In the genomic region with DNA sequence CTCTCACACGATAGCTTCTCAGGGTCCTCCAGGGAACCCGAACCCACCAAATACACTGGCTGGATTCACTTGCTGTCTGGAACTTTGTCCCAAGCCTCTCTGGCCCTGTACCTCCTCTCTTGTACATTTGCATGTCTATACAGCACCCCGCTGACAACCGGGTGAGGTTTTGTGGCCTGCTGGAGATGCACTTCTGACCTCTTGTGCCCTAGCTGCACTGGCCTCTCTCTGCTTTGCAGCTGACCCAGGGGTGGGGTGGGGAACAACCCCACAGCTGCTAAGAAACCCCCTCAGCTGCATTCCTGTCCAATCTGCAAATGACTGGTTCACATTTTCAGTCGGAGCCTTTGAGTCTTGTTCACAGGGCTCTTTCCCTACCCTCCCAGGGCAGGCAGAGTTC, we compare ENCODE assay signal across 29 mouse cellular contexts. TPM values are rescaled to one million over a fixed set of nuclear protein-coding genes. Genes with fewer than 3 reads are reported as not detected.
DNase-seq lines count a peak whose midpoint lies in the region; ATAC-seq lines count a peak whose summit lies in the region.
"Had no signal": no experiment of that assay in that cellular context is flagged by ENCODE, and none has a peak within 500 bp of the region (broad histone marks: within the 10 kb centered on the region; RNA-seq: fewer than 3 reads in every experiment).

No protein-coding gene starts in this region.

- peak; percentile 28 for DNase-seq in embryo, embryonic 10 days (ENCODE audit: low spot score)
- DNase-seq in embryo, embryonic 10.5 days (ENCODE audit: low spot score), result no peak
- DNase-seq in R1 (ENCODE audit: low read depth, low spot score), result peak; percentile 97
- DNase-seq in lung, postnatal 10 days, result no peak
- DNase-seq: adrenal gland, postnatal 25 days; B cell, adult 2 months; cerebellum, adult 18-20 months; cerebellum, adult 9-11 months; cerebellum, postnatal 36 days; embryo, embryonic 11 days; gastrocnemius, postnatal 36 days; heart, adult 11 months; heart, postnatal 36 days had no signal

- H3K4me1 ChIP-seq in midbrain, embryonic 12.5 days, result peaks cover 29% of the 10 kb centered on the region
- H3K4me1 ChIP-seq in midbrain, embryonic 15.5 days, result peaks cover 29% of the 10 kb centered on the region

- ATAC-seq in midbrain, embryonic 12.5 days (ENCODE audit: low FRiP score, low read depth), result no peak
- no peak for ATAC-seq in midbrain, embryonic 15.5 days (replicated peaks)
- no peak for ATAC-seq in erythroid progenitor cell, adult 5-6 weeks (replicated peaks; ENCODE audit: low FRiP score, poor library complexity, severe bottlenecking)
- ATAC-seq: activated CD4-positive, CD25-positive, alpha-beta regulatory T cell, adult 4 months; CD4-positive, CD25-positive, alpha-beta regulatory T cell, adult 4 months; forebrain, embryonic 15.5 days; hindbrain, postnatal 0 days had no signal

- H3K36me3 ChIP-seq in midbrain, embryonic 12.5 days, result peaks cover 27% of the 10 kb centered on the region
- peaks cover 11% of the 10 kb centered on the region for H3K36me3 ChIP-seq in midbrain, embryonic 15.5 days (replicated peaks)

- H3K9me3 ChIP-seq in midbrain, embryonic 12.5 days, result 0 out of 2 replicates have a peak, but pooled peaks cover 3% of the 10 kb centered on the region
- H3K9me3 ChIP-seq in midbrain, embryonic 15.5 days, result no peaks in the 10 kb centered on the region
- H3K9me3 ChIP-seq: embryonic facial prominence, embryonic 15.5 days; forebrain, embryonic 15.5 days; G1E; heart, embryonic 13.5 days; hindbrain, embryonic 12.5 days had no signal

- no peak overlapping the region for H3K27ac ChIP-seq in midbrain, embryonic 12.5 days (replicated peaks)
- no peak overlapping the region for H3K27ac ChIP-seq in midbrain, embryonic 15.5 days
- H3K27ac ChIP-seq: embryonic facial prominence, embryonic 15.5 days; forebrain, embryonic 15.5 days; heart, embryonic 13.5 days; hindbrain, embryonic 12.5 days; hindbrain, postnatal 0 days had no signal

- H3K4me2 ChIP-seq in midbrain, embryonic 12.5 days (replicated peaks), result no peak overlapping the region
- no peak overlapping the region for H3K4me2 ChIP-seq in midbrain, embryonic 15.5 days
- H3K4me2 ChIP-seq: embryonic facial prominence, embryonic 15.5 days; forebrain, embryonic 15.5 days; heart, embryonic 13.5 days; hindbrain, embryonic 12.5 days had no signal

- H3K9ac ChIP-seq in midbrain, embryonic 12.5 days (replicated peaks), result 0 out of 2 replicates have a peak overlapping the region, but pooled peaks have one; percentile 11
- no peak overlapping the region for H3K9ac ChIP-seq in midbrain, embryonic 15.5 days
- H3K9ac ChIP-seq: embryonic facial prominence, embryonic 15.5 days; forebrain, embryonic 15.5 days; heart, embryonic 13.5 days; hindbrain, embryonic 12.5 days had no signal

- peaks cover 4% of the 10 kb centered on the region; the same call in 1 of the 2 replicates for H3K27me3 ChIP-seq in midbrain, embryonic 12.5 days
- H3K27me3 ChIP-seq in midbrain, embryonic 15.5 days (replicated peaks), result no peaks in the 10 kb centered on the region
- H3K27me3 ChIP-seq: forebrain, embryonic 15.5 days had no signal

- no peak overlapping the region for H3K4me3 ChIP-seq in midbrain, embryonic 12.5 days
- no peak overlapping the region for H3K4me3 ChIP-seq in midbrain, embryonic 15.5 days
- H3K4me3 ChIP-seq: embryonic facial prominence, embryonic 15.5 days; erythroblast, embryonic 14.5 days; forebrain, embryonic 15.5 days; heart, embryonic 13.5 days; hindbrain, embryonic 12.5 days had no signal

- 9% methylated on average over 5 of the region's 5 CpGs for WGBS in midbrain, embryonic 12.5 days
- WGBS in midbrain, embryonic 15.5 days, result 5% methylated on average over 5 of the region's 5 CpGs

RNA-seq across cellular contexts. Expression of a gene that starts 9.2 kb away (rescaled TPM):
- polyA plus RNA-seq in midbrain, embryonic 12.5 days (2016; fragmentation: Nextera tagmentation; extraction: Ambion mirVana), result 9.0 and 9.8 TPM in 2 replicates
- polyA plus RNA-seq in midbrain, embryonic 15.5 days (2015; fragmentation: Nextera tagmentation; extraction: Ambion mirVana), result 14.8 and 15.7 TPM in 2 replicates
- 0.42 TPM in 1 of 2 replicates, not detected in the other for total RNA-seq in erythroid progenitor cell, adult 5-6 weeks (2015; ENCODE audit: low replicate concordance)
- total RNA-seq in erythroid progenitor cell, adult 5-6 weeks (2017; ENCODE audit: low replicate concordance), result 0.30 TPM in 1 of 2 replicates, not detected in the other

RNA-seq across cellular contexts. Expression of a gene that starts 10.5 kb away (rescaled TPM):
- 16.0 and 17.5 TPM in 2 replicates for polyA plus RNA-seq in midbrain, embryonic 12.5 days (2016; fragmentation: Nextera tagmentation; extraction: Ambion mirVana)
- 18.5 and 21.5 TPM in 2 replicates for polyA plus RNA-seq in midbrain, embryonic 15.5 days (2015; fragmentation: Nextera tagmentation; extraction: Ambion mirVana)
- 2.9 and 3.2 TPM in 2 replicates for total RNA-seq in erythroid progenitor cell, adult 5-6 weeks (2015; ENCODE audit: low replicate concordance)
- 3.7 and 5.0 TPM in 2 replicates for total RNA-seq in erythroid progenitor cell, adult 5-6 weeks (2017; ENCODE audit: low replicate concordance)

RNA-seq across cellular contexts. Expression of a gene that starts 48.6 kb away (rescaled TPM):
- 0.27 and 0.34 TPM in 2 replicates for polyA plus RNA-seq in midbrain, embryonic 12.5 days (2016; fragmentation: Nextera tagmentation; extraction: Ambion mirVana)
- 9.1 and 11.1 TPM in 2 replicates for polyA plus RNA-seq in midbrain, embryonic 15.5 days (2015; fragmentation: Nextera tagmentation; extraction: Ambion mirVana)
- not detected in 2 replicates for total RNA-seq in erythroid progenitor cell, adult 5-6 weeks (2015; ENCODE audit: low replicate concordance)
- total RNA-seq in erythroid progenitor cell, adult 5-6 weeks (2017; ENCODE audit: low replicate concordance), result not detected in 2 replicates
- total RNA-seq: gastrocnemius, adult 8-10 months; gastrocnemius, postnatal 36 days; heart, postnatal 36 days had no signal
- polyA plus RNA-seq: activated CD4-positive, CD25-positive, alpha-beta regulatory T cell, adult 4 months; CD4-positive, CD25-positive, alpha-beta regulatory T cell, adult 4 months; embryonic facial prominence, embryonic 11.5 days; erythroblast, embryonic 14.5 days; forebrain, embryonic 11.5 days; G1E; heart, embryonic 13.5 days; heart, postnatal 0 days had no signal

Comparison
In these comparisons a context has a peak if more than half of its experiments do, and no peak if none do; other contexts are left out.
1. DNase-seq: peak in embryo, embryonic 10 days (single experiment) and R1 (single experiment); none in embryo, embryonic 10.5 days (single experiment) and lung, postnatal 10 days (single experiment).